Mouse (Mus musculus) bone marrow, adult 2 months (tissue): ENCODE measurements around the gene Gpx4.

Source experiments
- CTCF ChIP-seq: fragments of 200-500 bp; IDR thresholded peaks from 2 replicates; pipeline ENCODE4 v1.5.1; 2011; ENCODE audit warnings: low read length, control low read depth; ENCODE audit not compliant: control insufficient read depth, insufficient read depth
- POLR2A ChIP-seq: fragments of 200-500 bp; IDR thresholded peaks from 2 replicates; pipeline ENCODE4 v1.6.1; 2011; ENCODE audit warnings: low read depth, mild to moderate bottlenecking, control low read depth, low read length, borderline replicate concordance; ENCODE audit not compliant: control insufficient read depth

GRCm38 (mm10) chr10:80069948-80070450, 23.0 kb downstream of the Gpx4 start:
- TF ChIP-seq CTCF, result no peak
- no peak for TF ChIP-seq POLR2A
